Mouse (Mus musculus): ENCODE results near the gene Heatr5b. TPM values are rescaled to one million over a fixed set of nuclear protein-coding genes. Genes with fewer than 3 reads are reported as not detected.

The Heatr5b gene
- polyA plus RNA-seq, 1 experiment, result 2.2 TPM

DNA sequence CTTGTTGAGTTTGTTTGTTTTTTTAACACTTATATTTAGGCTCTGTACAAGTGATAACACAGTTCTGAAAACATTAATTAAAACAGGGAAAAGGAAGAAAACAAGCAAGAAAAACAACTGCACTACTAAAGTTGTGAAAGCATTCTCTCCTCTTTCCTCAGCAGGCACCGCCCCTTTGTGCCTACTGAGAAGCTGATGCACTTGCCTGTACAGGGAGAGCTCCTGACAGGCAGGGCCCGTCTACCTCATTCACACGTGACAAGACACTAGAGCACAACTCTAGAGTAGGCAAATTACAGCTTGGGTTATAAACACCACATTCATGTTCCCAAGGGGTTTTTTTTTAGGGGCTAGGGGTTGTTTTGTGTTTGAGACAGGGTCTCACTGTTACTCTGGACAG, 65.8 kb downstream of the Heatr5b start:
- TF ChIP-seq GATA1 (IDR thresholded peaks at IDR 0.05; ENCODE audit: borderline replicate concordance, low read length) (no peak), FLI1 (IDR thresholded peaks at IDR 0.05; ENCODE audit: low read length) (no peak)
- Histone ChIP-seq H3K4me3 (replicated peaks) (no peak overlapping the region), H3K9me3 (no peaks in the 10 kb centered on the region), H3K27me3 (replicated peaks) (no peaks in the 10 kb centered on the region), H3K36me3 (replicated peaks; ENCODE audit: low read length) (peaks cover 85% of the 10 kb centered on the region), H3K4me1 (no peaks in the 10 kb centered on the region)

GRCm38 (mm10) chr17:78768937-78769336, 66.2 kb downstream of the Heatr5b start:
- H3K9me3 ChIP-seq, result no peaks in the 10 kb centered on the region
- H3K4me3 ChIP-seq (replicated peaks), result no peak overlapping the region
- no peaks in the 10 kb centered on the region for H3K4me1 ChIP-seq
- H3K27me3 ChIP-seq (replicated peaks), result no peaks in the 10 kb centered on the region
- H3K36me3 ChIP-seq (replicated peaks; ENCODE audit: low read length), result peaks cover 88% of the 10 kb centered on the region
- TF ChIP-seq GATA1 (IDR thresholded peaks at IDR 0.05; ENCODE audit: borderline replicate concordance, low read length), result no peak
- no peak for TF ChIP-seq FLI1 (IDR thresholded peaks at IDR 0.05; ENCODE audit: low read length)

DNA sequence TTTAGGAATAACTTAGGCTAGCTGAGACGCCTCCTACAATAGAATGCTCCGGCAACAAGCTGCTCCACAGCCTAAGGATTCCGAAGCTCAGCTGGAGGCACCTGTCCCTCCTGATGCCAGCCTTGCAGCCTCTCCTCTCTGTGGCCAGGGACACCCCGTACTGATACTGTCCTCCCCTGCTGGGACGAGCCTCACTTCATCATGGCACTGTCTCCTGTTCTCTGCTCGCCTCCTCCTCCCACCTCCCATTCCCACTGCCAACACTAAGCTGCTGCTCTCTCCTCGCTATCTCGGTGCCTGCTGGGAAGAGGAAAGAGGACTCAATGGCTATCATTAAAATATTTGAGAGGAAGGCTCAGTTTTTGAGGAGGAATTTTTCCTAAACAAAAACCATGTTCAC, 67.6 kb downstream of the Heatr5b start:
- H3K4me1 ChIP-seq, result no peaks in the 10 kb centered on the region
- H3K9me3 ChIP-seq, result no peaks in the 10 kb centered on the region
- H3K27me3 ChIP-seq (replicated peaks), result no peaks in the 10 kb centered on the region
- peaks cover 86% of the 10 kb centered on the region for H3K36me3 ChIP-seq (replicated peaks; ENCODE audit: low read length)
- H3K4me3 ChIP-seq (replicated peaks), result no peak overlapping the region
- TF ChIP-seq FLI1 (IDR thresholded peaks at IDR 0.05; ENCODE audit: low read length), result no peak
- no peak for TF ChIP-seq GATA1 (IDR thresholded peaks at IDR 0.05; ENCODE audit: borderline replicate concordance, low read length)

DNA sequence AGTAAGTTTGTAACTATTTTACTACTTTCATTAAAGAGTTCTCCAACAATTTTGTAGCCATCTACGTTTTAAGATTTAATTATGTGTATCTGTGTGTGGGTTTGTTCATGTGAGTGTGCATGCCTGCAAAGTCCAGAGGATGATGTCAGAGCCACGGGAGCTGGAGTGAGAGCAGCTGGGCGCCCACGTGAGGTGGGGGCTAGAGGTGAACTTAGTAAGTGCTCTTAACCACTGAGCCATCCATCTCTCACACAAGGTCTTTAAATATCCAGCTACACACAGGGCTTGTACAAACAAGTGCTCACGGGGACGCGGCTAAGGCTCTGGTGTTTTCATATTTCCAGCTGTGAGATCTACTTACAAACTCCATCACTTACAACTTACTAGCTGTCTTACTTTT, 69.1 kb downstream of the Heatr5b start:
- Histone ChIP-seq H3K36me3 (replicated peaks; ENCODE audit: low read length) (peaks cover 89% of the 10 kb centered on the region), H3K4me1 (no peaks in the 10 kb centered on the region), H3K4me3 (replicated peaks) (no peak overlapping the region), H3K9me3 (no peaks in the 10 kb centered on the region), H3K27me3 (replicated peaks) (no peaks in the 10 kb centered on the region)
- TF ChIP-seq GATA1 (IDR thresholded peaks at IDR 0.05; ENCODE audit: borderline replicate concordance, low read length), result no peak
- TF ChIP-seq FLI1 (IDR thresholded peaks at IDR 0.05; ENCODE audit: low read length), result no peak

GRCm38 (mm10) chr17:78763272-78763671, 71.9 kb downstream of the Heatr5b start:
- no peak overlapping the region for H3K4me3 ChIP-seq (replicated peaks)
- peaks cover 79% of the 10 kb centered on the region for H3K36me3 ChIP-seq (replicated peaks; ENCODE audit: low read length)
- TF ChIP-seq GATA1 (IDR thresholded peaks at IDR 0.05; ENCODE audit: borderline replicate concordance, low read length) (no peak), FLI1 (IDR thresholded peaks at IDR 0.05; ENCODE audit: low read length) (no peak)
- no peaks in the 10 kb centered on the region for H3K27me3 ChIP-seq (replicated peaks)
- no peaks in the 10 kb centered on the region for H3K9me3 ChIP-seq
- H3K4me1 ChIP-seq, result no peaks in the 10 kb centered on the region

GRCm38 (mm10) chr17:78752938-78753655, 82.1 kb downstream of the Heatr5b start:
- H3K4me1 ChIP-seq, result no peaks in the 10 kb centered on the region
- H3K9me3 ChIP-seq, result no peaks in the 10 kb centered on the region
- H3K36me3 ChIP-seq (replicated peaks; ENCODE audit: low read length), result peaks cover 73% of the 10 kb centered on the region
- no peak for TF ChIP-seq GATA1 (IDR thresholded peaks at IDR 0.05; ENCODE audit: borderline replicate concordance, low read length)
- TF ChIP-seq FLI1 (IDR thresholded peaks at IDR 0.05; ENCODE audit: low read length), result no peak
- H3K27me3 ChIP-seq (replicated peaks), result no peaks in the 10 kb centered on the region
- H3K4me3 ChIP-seq (replicated peaks), result no peak overlapping the region

- H3K9me3 ChIP-seq, result no peaks in the 10 kb centered on the region
- H3K27me3 ChIP-seq (replicated peaks), result no peaks in the 10 kb centered on the region
- no peak overlapping the region for H3K4me3 ChIP-seq (replicated peaks)
- TF ChIP-seq FLI1 (IDR thresholded peaks at IDR 0.05; ENCODE audit: low read length) (no peak), GATA1 (IDR thresholded peaks at IDR 0.05; ENCODE audit: borderline replicate concordance, low read length) (no peak)
- peaks cover 63% of the 10 kb centered on the region for H3K36me3 ChIP-seq (replicated peaks; ENCODE audit: low read length)
- no peaks in the 10 kb centered on the region for H3K4me1 ChIP-seq
These were observed 83.1 kb downstream of the Heatr5b start for GRCm38 (mm10) chr17:78752064-78752463.

GRCm38 (mm10) chr17:78748440-78748839, 86.7 kb downstream of the Heatr5b start:
- no peaks in the 10 kb centered on the region for H3K4me1 ChIP-seq
- H3K9me3 ChIP-seq, result no peaks in the 10 kb centered on the region
- H3K4me3 ChIP-seq (replicated peaks), result no peak overlapping the region
- H3K36me3 ChIP-seq (replicated peaks; ENCODE audit: low read length), result peaks cover 28% of the 10 kb centered on the region
- H3K27me3 ChIP-seq (replicated peaks), result no peaks in the 10 kb centered on the region
- TF ChIP-seq FLI1 (IDR thresholded peaks at IDR 0.05; ENCODE audit: low read length), result no peak
- no peak for TF ChIP-seq GATA1 (IDR thresholded peaks at IDR 0.05; ENCODE audit: borderline replicate concordance, low read length)

DNA sequence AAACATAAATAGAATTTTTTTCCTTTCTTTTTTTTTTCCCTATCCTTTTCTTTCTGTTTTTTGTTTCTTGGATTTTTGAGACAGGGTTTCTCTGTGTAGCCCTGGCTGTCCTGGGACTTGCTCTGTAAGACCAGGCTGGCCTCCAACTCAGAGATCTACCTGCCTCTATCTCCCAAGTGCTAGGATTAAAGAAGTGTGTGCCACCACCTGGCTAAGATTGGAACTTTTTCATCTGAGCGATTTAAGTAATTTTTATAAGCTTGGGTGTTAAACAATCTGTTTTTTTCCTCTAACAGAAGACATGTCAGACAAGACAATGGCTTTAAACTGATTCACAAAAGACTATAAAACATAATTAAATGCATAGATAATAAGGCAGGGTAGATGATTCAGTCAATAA, 96.7 kb downstream of the Heatr5b start:
- Histone ChIP-seq H3K36me3 (replicated peaks; ENCODE audit: low read length) (peaks cover 9% of the 10 kb centered on the region), H3K27me3 (replicated peaks) (no peaks in the 10 kb centered on the region), H3K9me3 (no peaks in the 10 kb centered on the region), H3K4me1 (peaks cover 43% of the 10 kb centered on the region), H3K4me3 (replicated peaks) (no peak overlapping the region)
- TF ChIP-seq FLI1 (IDR thresholded peaks at IDR 0.05; ENCODE audit: low read length) (no peak), GATA1 (IDR thresholded peaks at IDR 0.05; ENCODE audit: borderline replicate concordance, low read length) (no peak)

GRCm38 (mm10) chr17:78737771-78738170, 97.4 kb downstream of the Heatr5b start:
- no peak for TF ChIP-seq GATA1 (IDR thresholded peaks at IDR 0.05; ENCODE audit: borderline replicate concordance, low read length)
- TF ChIP-seq FLI1 (IDR thresholded peaks at IDR 0.05; ENCODE audit: low read length), result no peak
- peaks cover 50% of the 10 kb centered on the region for H3K4me1 ChIP-seq
- peaks cover 13% of the 10 kb centered on the region for H3K36me3 ChIP-seq (replicated peaks; ENCODE audit: low read length)
- H3K4me3 ChIP-seq (replicated peaks), result peak overlapping the region; percentile 73
- H3K9me3 ChIP-seq, result no peaks in the 10 kb centered on the region
- H3K27me3 ChIP-seq (replicated peaks), result no peaks in the 10 kb centered on the region
